Mouse (Mus musculus) lung, adult 2 months (tissue): Measurements from ENCODE around the gene Sipa1l2.

Experiments used
- CTCF ChIP-seq: fragments of 200-500 bp; IDR thresholded peaks from 2 replicates; pipeline ENCODE4 v1.5.1; 2011; ENCODE audit warnings: mild to moderate bottlenecking, low read length, control low read depth; ENCODE audit not compliant: insufficient read depth
- POLR2A ChIP-seq: fragments of 200-500 bp; IDR thresholded peaks from 2 replicates; pipeline ENCODE4 v1.6.1; 2011; ENCODE audit warnings: low read depth, mild to moderate bottlenecking, control low read depth, low read length, borderline replicate concordance; ENCODE audit errors: extremely low read depth

DNA sequence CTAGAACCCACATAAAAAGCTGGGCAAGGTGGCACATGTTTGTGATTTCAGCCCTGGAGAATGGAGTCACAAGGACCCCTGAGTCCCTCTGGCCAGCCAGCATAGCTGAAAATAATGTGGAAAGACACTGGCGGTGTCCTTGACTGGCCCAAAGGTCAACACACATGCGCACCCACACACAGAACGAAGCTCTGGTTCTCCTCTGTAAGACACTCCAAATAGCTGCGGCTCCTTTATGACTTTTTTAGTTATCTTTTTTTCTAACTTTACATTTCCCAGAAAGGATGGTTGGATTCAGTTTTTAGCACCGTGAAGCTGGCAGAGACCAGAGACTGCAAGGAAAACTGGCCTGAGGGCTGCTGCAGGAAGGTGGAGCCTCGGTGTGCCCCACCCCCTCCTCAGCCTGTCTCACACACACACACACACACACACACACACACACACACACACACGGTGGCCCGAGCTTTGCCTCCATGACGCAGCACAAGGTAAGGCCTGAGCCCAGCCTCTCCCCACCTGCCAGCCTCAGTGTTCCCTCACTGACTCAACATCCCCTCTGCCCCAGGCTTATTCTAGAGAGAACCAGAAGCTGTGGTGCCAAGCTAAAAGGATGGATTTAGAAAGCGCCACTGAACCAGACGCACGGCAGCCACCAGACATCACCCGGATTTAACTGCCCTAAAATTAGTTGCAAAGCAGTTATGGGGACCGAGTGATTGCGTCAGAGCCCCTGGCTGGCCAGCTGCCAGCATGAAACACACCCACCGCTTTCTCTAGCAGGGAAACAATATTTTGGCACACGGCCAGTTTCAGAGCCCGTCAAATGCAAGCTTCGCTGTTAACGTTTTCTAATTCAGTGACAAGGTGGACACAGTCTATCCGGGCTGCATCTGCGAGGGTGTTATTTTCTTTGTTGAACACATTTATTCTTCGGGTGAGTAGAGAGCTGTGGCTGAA is 11.2 kb downstream of the Sipa1l2 start:
- TF ChIP-seq CTCF (no peak), POLR2A (no peak)
